Mouse (Mus musculus) liver, embryonic 11.5 days (tissue): ENCODE results near the gene Acot4. TPM values are rescaled to one million over a fixed set of nuclear protein-coding genes. Genes with fewer than 3 reads are reported as not detected.
"Not testable (repeated sequence)": the region's sequence is repeated elsewhere in the genome, so short reads cannot be mapped to it uniquely, and the experiment has no call there.

ENCODE experiments used
- ATAC-seq: fragments of 200-750 bp; cut with Nextera tagmentation; replicated peaks from 2 replicates; pipeline ENCODE4 v1.8.0; 2017; ENCODE audit warnings: moderate number of reproducible peaks, mild to moderate bottlenecking, moderate TSS enrichment, moderate library complexity; ENCODE audit not compliant: low FRiP score
- DNase-seq: peaks from one replicate; pipeline ENCODE4 v3.0.0-alpha.2; 2017; ENCODE audit warnings: low spot score
- H3K27ac ChIP-seq: fragments of 300-500 bp; sonication (generic); 2 replicates; pipeline ENCODE4 v1.5.1; 2014; ENCODE audit warnings: mild to moderate bottlenecking, low read depth, low read length, control low read depth
- H3K27me3 ChIP-seq: fragments of 300-500 bp; sonication (generic); replicated peaks from 2 replicates; pipeline ENCODE4 v1.6.1; 2014; ENCODE audit warnings: low read length, mixed read lengths; ENCODE audit not compliant: control insufficient read depth, insufficient read depth
- H3K36me3 ChIP-seq: fragments of 300-500 bp; sonication (generic); 2 replicates; pipeline ENCODE4 v1.6.1; 2014; ENCODE audit warnings: mild to moderate bottlenecking, low read length, moderate library complexity, mixed read lengths; ENCODE audit not compliant: control insufficient read depth, insufficient read depth
- H3K4me1 ChIP-seq: fragments of 300-500 bp; sonication (generic); replicated peaks from 2 replicates; pipeline ENCODE4 v1.6.1; 2014; ENCODE audit warnings: low read length, mixed read lengths; ENCODE audit not compliant: control insufficient read depth, insufficient read depth
- H3K4me2 ChIP-seq: fragments of 300-500 bp; sonication (generic); 2 replicates; pipeline ENCODE4 v1.6.1; 2014; ENCODE audit warnings: mild to moderate bottlenecking, control low read depth, moderate library complexity
- H3K4me3 ChIP-seq: fragments of 300-500 bp; sonication (generic); 2 replicates; pipeline ENCODE4 v1.5.1; 2014; ENCODE audit warnings: low read depth, low read length, control low read depth
- H3K9ac ChIP-seq: fragments of 300-500 bp; sonication (generic); 2 replicates; pipeline ENCODE4 v1.6.1; 2014; ENCODE audit warnings: low read depth, low read length, control low read depth
- H3K9me3 ChIP-seq: fragments of 300-500 bp; sonication (generic); 2 replicates; pipeline ENCODE4 v1.6.1; 2016; ENCODE audit warnings: low read length, inconsistent platforms, mixed read lengths; ENCODE audit not compliant: control insufficient read depth
- WGBS: fragments of 180-500 bp; shearing (Covaris S2); extraction: QIAGEN DNeasy Blood & Tissue Kit; methylation state at CpG from one replicate; pipeline ENCODE4 v1.1.7; 2014; 5-methylcytosine and 5-hydroxymethylcytosine counted together
- polyA plus RNA-seq: library from polyadenylated mRNA; unstranded; fragments of >200 nt; fragmentation: Nextera tagmentation; extraction: Ambion mirVana; gene quantifications from 2 replicates; pipeline ENCODE4 v1.2.1, GENCODE M21; 2014

Acot4 gene
- 8.4 and 8.5 TPM in 2 replicates for polyA plus RNA-seq

DNA sequence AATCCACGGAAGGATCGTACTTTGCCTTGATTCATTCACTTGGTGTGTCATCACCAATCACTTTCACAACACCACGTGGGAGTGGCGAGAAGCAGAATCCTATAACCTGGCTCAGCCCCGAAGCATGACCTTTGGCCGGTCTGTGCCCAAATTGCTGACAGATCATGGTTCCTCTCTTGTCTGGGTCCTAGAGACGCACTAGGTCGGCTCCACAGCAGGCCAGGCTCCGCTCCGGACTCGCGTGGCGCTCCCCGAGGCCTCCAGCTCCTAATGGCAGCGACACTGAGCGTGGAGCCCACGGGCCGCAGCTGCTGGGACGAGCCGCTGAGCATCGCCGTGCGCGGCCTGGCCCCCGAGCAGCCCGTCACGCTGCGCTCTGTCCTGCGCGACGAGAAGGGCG lies at the start of gene Acot4:
Acot4 (plus strand) TSS at position 139 of the 400 bp plus-strand sequence.
- not testable (repeated sequence) for DNase-seq, H3K27me3 ChIP-seq, H3K36me3 ChIP-seq, H3K27ac ChIP-seq, H3K4me1 ChIP-seq, ATAC-seq, H3K9me3 ChIP-seq
- peak within 1 kb of the TSS; percentile 50 for H3K4me3 ChIP-seq
- H3K9ac ChIP-seq, result peak within 1 kb of the TSS; percentile 52; the same call in 1 of the 2 replicates
- WGBS, result 13% methylated on average over 22 of the region's 32 CpGs
- H3K4me2 ChIP-seq, result peak within 1 kb of the TSS; percentile 70

DNA sequence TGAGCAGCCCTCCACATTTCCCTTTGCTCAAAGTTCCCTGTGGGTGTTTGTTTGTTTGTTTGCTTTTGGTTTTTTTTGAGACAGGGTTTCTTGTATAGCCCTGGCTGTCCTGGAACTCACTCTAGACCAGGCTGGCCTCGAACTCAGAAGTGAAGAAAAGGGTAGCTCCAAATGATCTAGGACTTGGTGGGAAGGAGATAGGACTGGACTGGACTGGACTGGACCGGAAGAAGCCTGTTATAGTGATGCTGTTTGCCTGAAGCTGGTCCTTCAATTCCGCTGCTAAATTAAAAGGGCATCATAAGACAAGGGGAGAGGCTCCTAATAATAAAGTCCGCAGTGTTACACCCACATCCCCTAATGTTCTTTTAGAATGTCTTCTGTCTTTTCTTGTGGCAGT lies 49.7 kb upstream of the Acot4 start:
- ATAC-seq, result no peak
- WGBS, result 62% methylated on average over 4 of the region's 4 CpGs
- Histone ChIP-seq H3K27me3 (no peaks in the 10 kb centered on the region), H3K9me3 (no peaks in the 10 kb centered on the region), H3K4me2 (peak overlapping the region; percentile 67), H3K9ac (peak overlapping the region; percentile 71), H3K36me3 (no peaks in the 10 kb centered on the region), H3K27ac (peak overlapping the region; percentile 79; the same call in 1 of the 2 replicates), H3K4me1 (peaks cover 10% of the 10 kb centered on the region; the same call in 1 of the 2 replicates), H3K4me3 (peak overlapping the region; percentile 69)
- no peak for DNase-seq

DNA sequence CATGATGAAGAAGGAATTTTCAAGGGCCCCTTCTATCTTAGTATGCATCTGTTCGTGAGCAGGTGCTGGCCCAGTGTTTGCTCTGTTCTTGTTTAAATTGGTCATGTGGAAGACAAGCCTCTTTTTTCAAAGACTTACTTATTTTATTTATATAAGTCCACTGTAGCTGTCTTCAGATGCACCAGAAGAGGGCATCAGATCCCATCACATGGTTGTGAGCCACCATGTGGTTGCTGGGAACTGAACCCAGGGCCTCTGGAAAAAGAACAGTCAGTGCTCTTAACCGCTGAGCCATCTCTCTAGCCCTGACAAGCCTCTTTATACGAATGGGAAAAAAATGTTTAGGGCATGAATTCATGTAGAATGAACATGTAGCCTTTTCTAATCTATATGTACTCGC lies 48.8 kb upstream of the Acot4 start:
- 89% methylated on average over 4 of the region's 4 CpGs for WGBS
- H3K4me3 ChIP-seq, result no peak overlapping the region
- ATAC-seq, result no peak
- no peaks in the 10 kb centered on the region for H3K36me3 ChIP-seq
- no peak overlapping the region for H3K9ac ChIP-seq
- H3K27ac ChIP-seq, result no peak overlapping the region
- no peak overlapping the region for H3K4me2 ChIP-seq
- peaks cover 10% of the 10 kb centered on the region; the same call in 1 of the 2 replicates for H3K4me1 ChIP-seq
- DNase-seq, result no peak
- H3K27me3 ChIP-seq, result no peaks in the 10 kb centered on the region
- no peaks in the 10 kb centered on the region for H3K9me3 ChIP-seq

DNA sequence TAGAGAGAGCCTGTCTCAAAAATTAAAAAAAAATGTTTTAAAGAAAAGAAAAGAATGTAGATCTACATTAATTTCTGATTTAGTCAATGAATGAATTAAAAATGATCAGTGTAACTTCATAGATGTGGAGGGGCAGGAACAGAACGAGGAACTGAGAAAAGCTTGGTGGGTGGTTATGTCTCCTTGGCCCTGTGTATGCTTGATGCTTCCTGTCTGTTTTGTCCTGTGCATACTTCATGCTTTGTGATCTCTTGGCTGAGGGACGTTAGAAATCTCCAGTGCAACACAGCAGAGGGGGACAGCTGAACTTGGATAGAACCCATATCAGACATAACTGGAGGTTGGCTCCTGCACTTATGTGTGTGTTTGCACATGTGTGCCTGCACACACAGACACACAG lies 41.0 kb upstream of the Acot4 start:
- no peaks in the 10 kb centered on the region for H3K36me3 ChIP-seq
- H3K4me2 ChIP-seq, result no peak overlapping the region
- H3K9ac ChIP-seq, result no peak overlapping the region
- ATAC-seq (no peak), DNase-seq (no peak)
- H3K4me1 ChIP-seq, result no peaks in the 10 kb centered on the region; the same call in 1 of the 2 replicates
- H3K27ac ChIP-seq, result no peak overlapping the region
- 56% methylated on average over 2 of the region's 2 CpGs for WGBS
- H3K4me3 ChIP-seq, result no peak overlapping the region
- no peaks in the 10 kb centered on the region for H3K9me3 ChIP-seq
- no peaks in the 10 kb centered on the region for H3K27me3 ChIP-seq

DNA sequence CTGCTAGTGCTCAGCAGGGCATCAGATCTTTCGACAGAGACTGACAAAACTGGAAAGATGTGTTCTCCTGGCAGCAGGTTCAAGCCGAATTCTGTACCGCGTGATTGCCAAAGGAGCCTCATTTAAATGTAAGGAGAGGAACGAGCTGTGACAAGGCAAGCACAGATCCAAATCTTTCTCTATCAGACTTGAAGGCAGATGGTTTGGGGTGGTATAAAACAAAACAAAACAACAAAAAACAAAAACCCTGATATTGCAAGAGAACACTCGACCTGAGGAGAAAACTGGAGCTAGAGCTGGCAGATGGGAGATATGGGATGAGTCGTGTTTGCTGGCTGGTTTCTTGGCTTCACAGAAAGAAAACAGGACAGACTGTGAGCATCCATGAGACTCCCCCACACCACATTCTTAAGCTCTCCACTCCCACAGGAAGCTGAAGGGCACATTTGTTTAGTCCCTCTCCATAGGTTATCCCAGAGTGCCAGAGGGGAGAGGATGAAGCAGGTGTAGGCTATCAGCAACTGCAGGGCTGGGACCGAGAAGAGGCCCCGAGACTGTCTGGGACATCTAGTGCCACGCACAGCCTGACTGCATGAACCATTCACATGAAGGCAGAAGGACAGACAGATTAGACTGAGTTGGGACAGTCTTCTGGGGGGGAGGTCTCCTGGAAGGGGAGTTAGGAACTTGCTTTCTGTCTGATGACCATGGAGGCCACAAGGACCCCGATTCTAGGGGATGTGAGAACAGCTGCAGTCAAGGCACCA lies 39.7 kb upstream of the Acot4 start:
- Histone ChIP-seq H3K4me2 (no peak overlapping the region), H3K36me3 (no peaks in the 10 kb centered on the region), H3K4me1 (no peaks in the 10 kb centered on the region; the same call in 1 of the 2 replicates), H3K9me3 (no peaks in the 10 kb centered on the region), H3K27ac (no peak overlapping the region), H3K27me3 (no peaks in the 10 kb centered on the region), H3K4me3 (no peak overlapping the region), H3K9ac (no peak overlapping the region)
- DNase-seq (no peak), ATAC-seq (no peak)
- 57% methylated on average over 11 of the region's 11 CpGs for WGBS

DNA sequence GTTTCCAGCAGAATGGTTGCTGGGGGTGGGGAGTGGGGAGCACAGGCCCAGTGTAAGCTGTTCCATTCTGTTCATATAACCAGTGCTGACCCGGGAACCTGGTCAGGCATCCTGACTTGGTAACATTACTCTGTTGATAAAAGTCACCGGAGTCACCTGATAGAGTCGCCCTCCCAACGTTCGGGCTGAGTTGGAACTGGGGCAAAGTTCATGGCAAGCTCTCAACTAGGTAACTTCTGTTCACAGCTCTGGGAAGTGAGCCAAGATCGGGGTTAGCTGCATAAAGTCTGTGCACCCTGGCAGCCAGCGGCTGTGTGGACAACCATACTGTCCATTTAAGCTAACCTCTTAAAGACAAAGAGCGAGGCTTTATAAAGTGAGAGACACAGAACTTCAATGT lies 38.9 kb upstream of the Acot4 start:
- WGBS, result 62% methylated on average over 8 of the region's 8 CpGs
- peak; percentile 49 for ATAC-seq
- H3K9ac ChIP-seq, H3K27me3 ChIP-seq, H3K4me3 ChIP-seq, H3K4me1 ChIP-seq, H3K36me3 ChIP-seq, H3K9me3 ChIP-seq, H3K27ac ChIP-seq, H3K4me2 ChIP-seq, DNase-seq: not testable (repeated sequence)

DNA sequence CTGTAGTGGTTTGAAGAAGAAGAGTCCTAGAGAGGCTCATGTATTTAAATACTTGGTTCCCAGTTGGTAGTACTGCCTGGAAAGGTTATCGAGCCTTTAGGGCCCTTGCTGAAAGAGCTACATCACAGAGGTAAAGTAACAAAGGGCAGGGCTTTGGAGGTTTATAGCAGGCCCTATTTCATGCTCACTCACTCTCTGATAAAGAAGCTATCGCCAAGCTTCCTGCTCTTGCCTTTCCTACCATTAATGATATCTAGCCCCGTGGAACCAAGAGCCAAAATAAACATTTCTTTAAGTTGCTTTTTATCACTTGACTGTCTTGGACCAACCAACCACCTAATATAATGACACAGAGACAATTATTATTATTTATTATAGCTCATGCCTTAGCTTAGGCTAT lies 37.8 kb upstream of the Acot4 start:
- Histone ChIP-seq H3K27ac (no peak overlapping the region), H3K4me1 (no peaks in the 10 kb centered on the region; the same call in 1 of the 2 replicates), H3K36me3 (no peaks in the 10 kb centered on the region), H3K4me3 (no peak overlapping the region), H3K27me3 (no peaks in the 10 kb centered on the region), H3K4me2 (no peak overlapping the region), H3K9me3 (no peaks in the 10 kb centered on the region), H3K9ac (no peak overlapping the region)
- DNase-seq (no peak), ATAC-seq (no peak)
- 64% methylated on average over 3 of the region's 3 CpGs for WGBS

DNA sequence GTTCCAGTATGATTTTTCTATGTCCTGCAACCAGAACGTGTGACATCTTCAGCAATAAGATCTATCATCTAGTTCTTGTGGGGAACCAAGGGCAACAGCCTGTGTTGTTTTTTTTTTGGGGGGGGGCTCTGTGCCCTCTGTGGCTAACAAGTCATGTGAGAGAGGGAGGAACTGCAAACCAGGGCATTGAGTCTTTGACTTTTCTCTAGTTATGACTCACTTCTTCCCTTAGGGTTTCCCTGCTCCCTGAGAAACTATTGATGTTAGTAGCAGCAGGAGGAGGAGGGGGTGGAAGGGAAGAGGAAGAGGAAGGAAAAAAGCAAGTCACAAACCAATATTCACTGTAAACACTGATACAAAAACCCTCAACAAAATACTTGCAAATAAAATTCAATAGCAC lies 34.3 kb upstream of the Acot4 start:
- no peak for DNase-seq
- H3K36me3 ChIP-seq, result no peaks in the 10 kb centered on the region
- H3K9me3 ChIP-seq, result no peaks in the 10 kb centered on the region
- no peak for ATAC-seq
- WGBS, result 79% methylated on average over 1 of the region's 1 CpGs
- H3K27me3 ChIP-seq, result no peaks in the 10 kb centered on the region
- no peak overlapping the region for H3K4me2 ChIP-seq
- no peak overlapping the region for H3K9ac ChIP-seq
- no peaks in the 10 kb centered on the region for H3K4me1 ChIP-seq
- no peak overlapping the region for H3K27ac ChIP-seq
- H3K4me3 ChIP-seq, result no peak overlapping the region

DNA sequence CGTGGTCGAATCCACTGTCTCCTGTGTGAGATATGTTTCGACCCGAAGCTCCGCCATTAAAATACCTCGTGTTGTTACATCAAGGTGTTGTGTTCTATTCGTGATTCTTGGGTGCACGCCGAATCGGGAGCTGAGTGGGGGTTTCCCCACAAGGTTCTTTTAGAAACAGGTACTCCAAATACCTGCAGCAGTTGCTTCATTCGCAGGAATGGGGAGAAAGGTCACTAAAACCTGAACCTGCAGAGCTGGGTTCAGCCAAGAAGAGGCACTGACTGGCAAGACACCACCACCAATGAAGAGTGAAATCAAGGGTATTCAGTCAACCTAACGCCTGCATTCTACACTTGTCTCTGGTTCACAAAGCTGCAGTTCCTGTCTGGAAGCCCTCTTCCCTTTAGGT lies 29.9 kb upstream of the Acot4 start:
- 86% methylated on average over 10 of the region's 12 CpGs for WGBS
- no peak overlapping the region for H3K4me3 ChIP-seq
- H3K36me3 ChIP-seq, result no peaks in the 10 kb centered on the region; the same call in 1 of the 2 replicates
- no peaks in the 10 kb centered on the region for H3K4me1 ChIP-seq
- no peaks in the 10 kb centered on the region for H3K9me3 ChIP-seq
- H3K4me2 ChIP-seq, result no peak overlapping the region
- H3K9ac ChIP-seq, result no peak overlapping the region
- ATAC-seq, result no peak
- no peak for DNase-seq
- no peak overlapping the region for H3K27ac ChIP-seq
- peaks cover 11% of the 10 kb centered on the region; the same call in 1 of the 2 replicates for H3K27me3 ChIP-seq
